Mouse (Mus musculus) liver, embryonic 13.5 days (tissue): ENCODE data around the gene Slc5a12. TPM values are rescaled to one million over a fixed set of nuclear protein-coding genes. Genes with fewer than 3 reads are reported as not detected.

Experiments used
- ATAC-seq: fragments of 200-750 bp; cut with Nextera tagmentation; 2 replicates; pipeline ENCODE4 v1.8.0; 2017; ENCODE audit warnings: low read depth, mild to moderate bottlenecking, moderate number of reproducible peaks, moderate library complexity
- DNase-seq: peaks from one replicate; pipeline ENCODE4 v3.0.0; 2022
- H3K27ac ChIP-seq: fragments of 300-500 bp; sonication (generic); 2 replicates; pipeline ENCODE4 v1.5.1; 2015; ENCODE audit warnings: moderate library complexity, mild to moderate bottlenecking, inconsistent platforms
- H3K27me3 ChIP-seq: fragments of 300-500 bp; sonication (generic); 2 replicates; pipeline ENCODE4 v1.6.1; 2015; ENCODE audit warnings: mild to moderate bottlenecking, inconsistent platforms
- H3K36me3 ChIP-seq: fragments of 300-500 bp; sonication (generic); 2 replicates; pipeline ENCODE4 v1.6.1; 2015; ENCODE audit warnings: mild to moderate bottlenecking, inconsistent platforms
- H3K4me1 ChIP-seq: fragments of 300-500 bp; sonication (generic); replicated peaks from 2 replicates; pipeline ENCODE4 v1.6.1; 2015; ENCODE audit warnings: inconsistent platforms
- H3K4me2 ChIP-seq: fragments of 300-500 bp; sonication (generic); 2 replicates; pipeline ENCODE4 v1.6.1; 2015; ENCODE audit warnings: inconsistent platforms, mild to moderate bottlenecking, moderate library complexity
- H3K4me3 ChIP-seq: fragments of 300-500 bp; sonication (generic); replicated peaks from 2 replicates; pipeline ENCODE4 v1.5.1; 2015; ENCODE audit warnings: mild to moderate bottlenecking, inconsistent platforms
- H3K9ac ChIP-seq: fragments of 300-500 bp; sonication (generic); 2 replicates; pipeline ENCODE4 v1.6.1; 2015; ENCODE audit warnings: mild to moderate bottlenecking, inconsistent platforms
- H3K9me3 ChIP-seq: fragments of 300-500 bp; sonication (generic); replicated peaks from 2 replicates; pipeline ENCODE4 v1.6.1; 2016; ENCODE audit warnings: inconsistent platforms
- WGBS: fragments of 180-500 bp; shearing (Covaris S2); methylation state at CpG from one replicate; pipeline ENCODE4 v1.1.7; 2015; ENCODE audit not compliant: insufficient replicate concordance; 5-methylcytosine and 5-hydroxymethylcytosine counted together
- polyA plus RNA-seq: library from polyadenylated mRNA; unstranded; fragments of >200 nt; fragmentation: Nextera tagmentation; extraction: Ambion mirVana; gene quantifications from 2 replicates; pipeline ENCODE4 v1.2.1, GENCODE M21; 2015

The Slc5a12 gene
- not detected in 2 replicates for polyA plus RNA-seq

GRCm38 (mm10) chr2:110596932-110597331 is at the start of gene Slc5a12:
Gene Slc5a12 (plus strand): TSS chr2:110597298.
- WGBS, result 56% methylated on average over 2 of the region's 2 CpGs
- Histone ChIP-seq H3K4me3 (no peak within 1 kb of the TSS), H3K27me3 (no peaks in the 10 kb centered on the region), H3K4me2 (no peak within 1 kb of the TSS), H3K9me3 (no peaks in the 10 kb centered on the region), H3K27ac (no peak within 1 kb of the TSS), H3K9ac (no peak within 1 kb of the TSS), H3K4me1 (no peaks in the 10 kb centered on the region), H3K36me3 (no peaks in the 10 kb centered on the region)
- no peak for ATAC-seq
- DNase-seq, result no peak

- ATAC-seq (no peak), DNase-seq (no peak)
- no peak overlapping the region for H3K27ac ChIP-seq
- no peak overlapping the region for H3K4me3 ChIP-seq
- no peak overlapping the region for H3K9ac ChIP-seq
- no peaks in the 10 kb centered on the region for H3K4me1 ChIP-seq
- H3K4me2 ChIP-seq, result no peak overlapping the region
- H3K27me3 ChIP-seq, result no peaks in the 10 kb centered on the region
- no peaks in the 10 kb centered on the region for H3K9me3 ChIP-seq
- no peaks in the 10 kb centered on the region for H3K36me3 ChIP-seq
- WGBS, result 69% methylated on average over 1 of the region's 1 CpGs
These were observed 41.0 kb upstream of the Slc5a12 start for GRCm38 (mm10) chr2:110556098-110556497.

GRCm38 (mm10) chr2:110562621-110563020 is 34.5 kb upstream of the Slc5a12 start:
- H3K4me1 ChIP-seq, result no peaks in the 10 kb centered on the region
- no peak overlapping the region for H3K9ac ChIP-seq
- no peak overlapping the region for H3K27ac ChIP-seq
- H3K36me3 ChIP-seq, result no peaks in the 10 kb centered on the region
- H3K9me3 ChIP-seq, result no peaks in the 10 kb centered on the region
- no peaks in the 10 kb centered on the region for H3K27me3 ChIP-seq
- no peak for ATAC-seq
- no peak overlapping the region for H3K4me3 ChIP-seq
- no peak overlapping the region for H3K4me2 ChIP-seq
- 50% methylated on average over 2 of the region's 2 CpGs for WGBS
- DNase-seq, result no peak

- Histone ChIP-seq H3K27me3 (no peaks in the 10 kb centered on the region), H3K4me1 (no peaks in the 10 kb centered on the region), H3K9me3 (no peaks in the 10 kb centered on the region), H3K4me3 (no peak overlapping the region), H3K4me2 (no peak overlapping the region), H3K27ac (no peak overlapping the region), H3K36me3 (no peaks in the 10 kb centered on the region), H3K9ac (no peak overlapping the region)
- DNase-seq (no peak), ATAC-seq (no peak)
- WGBS, result 27% methylated on average over 5 of the region's 5 CpGs
These were observed 32.1 kb upstream of the Slc5a12 start for GRCm38 (mm10) chr2:110564673-110565627.

- H3K36me3 ChIP-seq, result no peaks in the 10 kb centered on the region
- no peak overlapping the region for H3K4me2 ChIP-seq
- ATAC-seq, result no peak
- H3K27me3 ChIP-seq, result no peaks in the 10 kb centered on the region
- H3K4me1 ChIP-seq, result no peaks in the 10 kb centered on the region
- no peak overlapping the region for H3K9ac ChIP-seq
- no peak overlapping the region for H3K4me3 ChIP-seq
- 64% methylated on average over 6 of the region's 6 CpGs for WGBS
- no peaks in the 10 kb centered on the region for H3K9me3 ChIP-seq
- no peak for DNase-seq
- H3K27ac ChIP-seq, result no peak overlapping the region
These were observed 10.4 kb upstream of the Slc5a12 start for GRCm38 (mm10) chr2:110586692-110587091.

- Histone ChIP-seq H3K27me3 (no peaks in the 10 kb centered on the region), H3K4me2 (no peak overlapping the region), H3K27ac (no peak overlapping the region), H3K4me3 (no peak overlapping the region), H3K9ac (no peak overlapping the region), H3K4me1 (no peaks in the 10 kb centered on the region), H3K9me3 (no peaks in the 10 kb centered on the region), H3K36me3 (no peaks in the 10 kb centered on the region)
- DNase-seq, result no peak
- 50% methylated on average over 1 of the region's 1 CpGs for WGBS
- ATAC-seq, result no peak
These were observed 7.1 kb upstream of the Slc5a12 start for GRCm38 (mm10) chr2:110590007-110590406.

GRCm38 (mm10) chr2:110592276-110592675 is 4.8 kb upstream of the Slc5a12 start:
- ATAC-seq (no peak), DNase-seq (no peak)
- no peaks in the 10 kb centered on the region for H3K4me1 ChIP-seq
- H3K27me3 ChIP-seq, result no peaks in the 10 kb centered on the region
- H3K4me3 ChIP-seq, result no peak overlapping the region
- WGBS, result 50% methylated on average over 3 of the region's 3 CpGs
- no peak overlapping the region for H3K27ac ChIP-seq
- H3K36me3 ChIP-seq, result no peaks in the 10 kb centered on the region
- no peak overlapping the region for H3K9ac ChIP-seq
- H3K4me2 ChIP-seq, result no peak overlapping the region
- no peaks in the 10 kb centered on the region for H3K9me3 ChIP-seq

GRCm38 (mm10) chr2:110644358-110644757 is 47.3 kb downstream of the Slc5a12 start:
- WGBS, result 67% methylated on average over 1 of the region's 1 CpGs
- no peak for ATAC-seq
- no peak overlapping the region for H3K4me3 ChIP-seq

GRCm38 (mm10) chr2:110644846-110645245 is 47.7 kb downstream of the Slc5a12 start:
- no peak for ATAC-seq

More at GRCm38 (mm10) chr2:110644358-110644757, 47.3 kb downstream of the Slc5a12 start:
- H3K27me3 ChIP-seq, result no peaks in the 10 kb centered on the region
- no peaks in the 10 kb centered on the region for H3K4me1 ChIP-seq
- H3K36me3 ChIP-seq, result no peaks in the 10 kb centered on the region
- H3K27ac ChIP-seq, result no peak overlapping the region
- H3K4me2 ChIP-seq, result no peak overlapping the region
- DNase-seq, result no peak
- no peaks in the 10 kb centered on the region for H3K9me3 ChIP-seq
- no peak overlapping the region for H3K9ac ChIP-seq

GRCm38 (mm10) chr2:110663329-110663728 is 66.2 kb downstream of the Slc5a12 start:
- no peaks in the 10 kb centered on the region for H3K27me3 ChIP-seq
- no peaks in the 10 kb centered on the region for H3K4me1 ChIP-seq
- no peak overlapping the region for H3K4me3 ChIP-seq
- ATAC-seq (no peak), DNase-seq (no peak)
- H3K36me3 ChIP-seq, result no peaks in the 10 kb centered on the region
- H3K4me2 ChIP-seq, result no peak overlapping the region
- WGBS, result 39% methylated on average over 4 of the region's 4 CpGs
- no peaks in the 10 kb centered on the region for H3K9me3 ChIP-seq
- H3K9ac ChIP-seq, result no peak overlapping the region
- no peak overlapping the region for H3K27ac ChIP-seq

More at GRCm38 (mm10) chr2:110644846-110645245, 47.7 kb downstream of the Slc5a12 start:
- no peak overlapping the region for H3K4me3 ChIP-seq
- H3K36me3 ChIP-seq, result no peaks in the 10 kb centered on the region
- no peaks in the 10 kb centered on the region for H3K9me3 ChIP-seq
- H3K27ac ChIP-seq, result no peak overlapping the region
- H3K4me1 ChIP-seq, result no peaks in the 10 kb centered on the region
- H3K4me2 ChIP-seq, result no peak overlapping the region
- H3K9ac ChIP-seq, result no peak overlapping the region
- no peak for DNase-seq
- H3K27me3 ChIP-seq, result no peaks in the 10 kb centered on the region

- DNase-seq, result no peak
- WGBS, result 55% methylated on average over 2 of the region's 2 CpGs
- no peak overlapping the region for H3K4me2 ChIP-seq
These were observed 74.0 kb downstream of the Slc5a12 start for GRCm38 (mm10) chr2:110671071-110671624.

More at GRCm38 (mm10) chr2:110671071-110671624, 74.0 kb downstream of the Slc5a12 start:
- H3K4me3 ChIP-seq, result no peak overlapping the region
- no peaks in the 10 kb centered on the region for H3K9me3 ChIP-seq
- no peaks in the 10 kb centered on the region for H3K4me1 ChIP-seq
- ATAC-seq, result no peak
- no peaks in the 10 kb centered on the region for H3K36me3 ChIP-seq
- no peak overlapping the region for H3K9ac ChIP-seq
- no peaks in the 10 kb centered on the region for H3K27me3 ChIP-seq
- no peak overlapping the region for H3K27ac ChIP-seq
